Mouse (Mus musculus) embryo, embryonic 11 days (tissue): ENCODE measurements around the gene Phtf2.
"Not testable (repeated sequence)": the region's sequence is repeated elsewhere in the genome, so short reads cannot be mapped to it uniquely, and the experiment has no call there.

Source experiments
- DNase-seq: peaks from one replicate; pipeline ENCODE4 v3.0.0-alpha.2; 2015

The Phtf2 gene

GRCm38 (mm10) chr5:20864216-20864969, 17.5 kb downstream of the Phtf2 start:
- no peak for DNase-seq

GRCm38 (mm10) chr5:20861901-20862300, 20.0 kb downstream of the Phtf2 start:
- no peak for DNase-seq

- DNase-seq, result no peak
Measured at GRCm38 (mm10) chr5:20860565-20860964, 21.4 kb downstream of the Phtf2 start.

- DNase-seq, result no peak
Measured at GRCm38 (mm10) chr5:20858404-20858803, 23.5 kb downstream of the Phtf2 start.

- no peak for DNase-seq
Measured at GRCm38 (mm10) chr5:20855066-20855465, 26.9 kb downstream of the Phtf2 start.

- no peak for DNase-seq
Measured at GRCm38 (mm10) chr5:20847010-20847409, 34.9 kb downstream of the Phtf2 start.

GRCm38 (mm10) chr5:20843816-20844215, 38.1 kb downstream of the Phtf2 start:
- DNase-seq, result no peak

- no peak for DNase-seq
Measured at GRCm38 (mm10) chr5:20843405-20843804, 38.5 kb downstream of the Phtf2 start.

- no peak for DNase-seq
Measured at GRCm38 (mm10) chr5:20837082-20837481, 44.8 kb downstream of the Phtf2 start.

- DNase-seq, result no peak
Measured at GRCm38 (mm10) chr5:20834399-20834798, 47.5 kb downstream of the Phtf2 start.

GRCm38 (mm10) chr5:20831433-20831832, 50.5 kb downstream of the Phtf2 start:
- DNase-seq, result no peak

- no peak for DNase-seq
Measured at GRCm38 (mm10) chr5:20830717-20831116, 51.2 kb downstream of the Phtf2 start.

- no peak for DNase-seq
Measured at GRCm38 (mm10) chr5:20821647-20822046, 60.3 kb downstream of the Phtf2 start.

- DNase-seq, result no peak
Measured at GRCm38 (mm10) chr5:20821122-20821521, 60.8 kb downstream of the Phtf2 start.

- DNase-seq, result no peak
Measured at GRCm38 (mm10) chr5:20815094-20815493, 66.8 kb downstream of the Phtf2 start.

- DNase-seq, result no peak
Measured at GRCm38 (mm10) chr5:20810449-20810848, 71.5 kb downstream of the Phtf2 start.

GRCm38 (mm10) chr5:20795932-20796331, 86.0 kb downstream of the Phtf2 start:
- DNase-seq, result no peak

- no peak for DNase-seq
Measured at GRCm38 (mm10) chr5:20791793-20792554, 90.0 kb downstream of the Phtf2 start.

GRCm38 (mm10) chr5:20786471-20786870, 95.5 kb downstream of the Phtf2 start:
- DNase-seq, result not testable (repeated sequence)

- no peak for DNase-seq
Measured at GRCm38 (mm10) chr5:20781116-20781515, 100.8 kb downstream of the Phtf2 start.

- DNase-seq, result no peak
Measured at GRCm38 (mm10) chr5:20779191-20779590, 102.7 kb downstream of the Phtf2 start.

GRCm38 (mm10) chr5:20778274-20778984, 103.5 kb downstream of the Phtf2 start:
- no peak for DNase-seq

GRCm38 (mm10) chr5:20773341-20773740, 108.6 kb downstream of the Phtf2 start:
- peak; percentile 70 for DNase-seq
